Mouse (Mus musculus): ENCODE data around the gene Rnf135. TPM values are rescaled to one million over a fixed set of nuclear protein-coding genes. Genes with fewer than 3 reads are reported as not detected.
"Not testable (repeated sequence)": the region's sequence is repeated elsewhere in the genome, so short reads cannot be mapped to it uniquely, and the experiment has no call there.

Rnf135 gene
- total RNA-seq (2021), result 14.3 and 21.7 TPM in 2 replicates
- long read RNA-seq, transcript Rnf135-201 (5 exons, 1,984 nt), result major isoform, 30 of 41 reads
- long read RNA-seq, partial matches to known transcripts, result 0 of 41 reads
- long read RNA-seq, other reads (novel, unspliced or antisense), result 11 of 41 reads

- DNase-seq, result peak; percentile 93
Measured at GRCm38 (mm10) chr11:80183705-80184255, at the start of gene Rnf135. Gene Rnf135 (plus strand): TSS chr11:80183851.

- DNase-seq, result no peak
Measured at GRCm38 (mm10) chr11:80134744-80135143, 48.9 kb upstream of the Rnf135 start.

GRCm38 (mm10) chr11:80135954-80136683, 47.5 kb upstream of the Rnf135 start:
- no peak for DNase-seq

- no peak for DNase-seq
Measured at GRCm38 (mm10) chr11:80136786-80137185, 46.9 kb upstream of the Rnf135 start.

- DNase-seq, result no peak
Measured at GRCm38 (mm10) chr11:80137773-80138172, 45.9 kb upstream of the Rnf135 start.

- DNase-seq, result peak; percentile 79
Measured at GRCm38 (mm10) chr11:80141825-80142521, 41.7 kb upstream of the Rnf135 start, which contains the start of gene Tefm. Gene Tefm (minus strand): TSS chr11:80142175.

GRCm38 (mm10) chr11:80142872-80143271, 40.8 kb upstream of the Rnf135 start:
- no peak for DNase-seq

GRCm38 (mm10) chr11:80145787-80146275, 37.8 kb upstream of the Rnf135 start:
- no peak for DNase-seq

- DNase-seq, result no peak
Measured at GRCm38 (mm10) chr11:80147748-80148147, 35.9 kb upstream of the Rnf135 start.

GRCm38 (mm10) chr11:80148313-80148712, 35.3 kb upstream of the Rnf135 start:
- DNase-seq, result no peak

GRCm38 (mm10) chr11:80148974-80149373, 34.7 kb upstream of the Rnf135 start:
- not testable (repeated sequence) for DNase-seq

- no peak for DNase-seq
Measured at GRCm38 (mm10) chr11:80149412-80150023, 34.1 kb upstream of the Rnf135 start.

GRCm38 (mm10) chr11:80150566-80150965, 33.1 kb upstream of the Rnf135 start:
- no peak for DNase-seq

- no peak for DNase-seq
Measured at GRCm38 (mm10) chr11:80151541-80151940, 32.1 kb upstream of the Rnf135 start.

- DNase-seq, result no peak
Measured at GRCm38 (mm10) chr11:80152376-80152775, 31.3 kb upstream of the Rnf135 start.

GRCm38 (mm10) chr11:80153857-80154495, 29.7 kb upstream of the Rnf135 start, which contains the start of gene Adap2:
Gene Adap2 (plus strand): TSS chr11:80154105.
- DNase-seq, result peak; percentile 93

GRCm38 (mm10) chr11:80154501-80154900, 29.1 kb upstream of the Rnf135 start:
- DNase-seq, result no peak

GRCm38 (mm10) chr11:80155541-80155940, 28.1 kb upstream of the Rnf135 start:
- no peak for DNase-seq

- no peak for DNase-seq
Measured at GRCm38 (mm10) chr11:80155961-80156360, 27.7 kb upstream of the Rnf135 start.

- no peak for DNase-seq
Measured at GRCm38 (mm10) chr11:80156841-80157240, 26.8 kb upstream of the Rnf135 start.

GRCm38 (mm10) chr11:80159018-80159417, 24.6 kb upstream of the Rnf135 start:
- DNase-seq, result no peak

- DNase-seq, result no peak
Measured at GRCm38 (mm10) chr11:80161041-80161440, 22.6 kb upstream of the Rnf135 start.

All from adrenal gland, postnatal 25 days (tissue).